Mouse (Mus musculus): ENCODE results near the gene Zbtb7b. TPM values are rescaled to one million over a fixed set of nuclear protein-coding genes. Genes with fewer than 3 reads are reported as not detected.
A peak's percentile ranks its signal among the peaks of the same experiment; 100 is the strongest.

Gene Zbtb7b
- total RNA-seq, 2 experiments from 2014 or later, result 12.4 to 13.2 TPM

DNA sequence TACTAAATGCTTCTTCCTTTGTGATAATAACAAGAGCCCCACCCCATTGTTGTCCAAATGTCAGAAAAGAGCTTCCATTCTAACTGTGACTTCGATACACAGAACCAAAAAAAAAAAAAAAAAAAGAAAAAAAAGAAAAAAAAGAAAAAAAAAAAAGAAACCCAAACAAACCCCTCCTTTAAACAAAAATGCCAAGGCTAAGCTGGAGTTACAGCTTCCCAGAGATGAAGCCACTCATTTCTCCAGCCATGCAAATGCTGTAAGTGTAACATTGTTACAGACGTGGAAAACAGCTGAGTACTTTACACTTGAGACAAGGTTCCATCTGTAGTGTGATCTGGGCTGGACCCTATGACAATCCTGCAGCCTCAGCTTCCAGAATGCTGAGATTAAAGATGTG, 22.6 kb upstream of the Zbtb7b start:
- no peak for DNase-seq (ENCODE audit: extremely low spot score in 1 of 2, low spot score in 2 of 2)
- no peak overlapping the region for H3K4me3 ChIP-seq
- intact Hi-C loops (cut with DNase I), result no loop called here
- H3K27ac ChIP-seq, result no peak overlapping the region
- TF ChIP-seq CTCF (IDR thresholded peaks at IDR 0.05), result no peak

DNA sequence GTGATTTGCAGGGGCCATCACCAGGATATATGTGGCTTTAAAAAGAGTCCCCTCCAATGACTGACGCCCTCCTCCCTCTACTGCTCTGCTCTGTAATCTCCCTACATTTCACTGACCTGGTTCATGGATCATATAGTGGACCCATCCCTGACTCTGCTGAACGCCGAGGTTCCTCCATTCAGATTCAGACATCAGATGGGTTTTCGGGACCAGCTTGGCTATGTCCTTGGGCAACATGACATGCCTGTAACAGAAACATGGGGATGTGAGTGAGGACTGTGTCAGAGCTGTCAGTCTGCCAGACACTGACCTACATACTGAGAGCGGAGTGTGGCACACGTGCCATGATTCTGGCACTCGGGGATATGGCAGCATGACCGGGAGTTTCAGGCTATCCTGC, 21.6 kb upstream of the Zbtb7b start:
- DNase-seq (ENCODE audit: extremely low spot score in 1 of 2, low spot score in 2 of 2), result no peak
- Histone ChIP-seq H3K27ac (no peak overlapping the region), H3K4me3 (no peak overlapping the region)
- TF ChIP-seq CTCF (IDR thresholded peaks at IDR 0.05), result no peak
- intact Hi-C loops (cut with DNase I), result no loop called here

GRCm38 (mm10) chr3:89411490-89412393, 17.2 kb upstream of the Zbtb7b start, which contains the start of gene Flad1:
Gene Flad1, minus strand, starts transcription at chr3:89411870.
- TF ChIP-seq CTCF (IDR thresholded peaks at IDR 0.05), result no peak
- DNase-seq (ENCODE audit: extremely low spot score in 1 of 2, low spot score in 2 of 2), result peak; percentile 99
- H3K4me3 ChIP-seq, result peak within 1 kb of the TSS; percentile 76
- peak within 1 kb of the TSS; percentile 92 for H3K27ac ChIP-seq
- intact Hi-C loops (cut with DNase I), result loop anchor here (2.0 to 5.0 kb wide), 2 partner anchors 17 to 69 kb away; partner anchors contain the start of gene Zbtb7b

GRCm38 (mm10) chr3:89410864-89411263, 16.3 kb upstream of the Zbtb7b start:
- intact Hi-C loops (cut with DNase I), result loop anchor here (2.0 to 5.0 kb wide), 2 partner anchors 16 to 69 kb away; partner anchors contain the start of gene Zbtb7b
- Histone ChIP-seq H3K27ac (peak overlapping the region; percentile 92), H3K4me3 (peak overlapping the region; percentile 76)
- no peak for TF ChIP-seq CTCF (IDR thresholded peaks at IDR 0.05)
- no peak for DNase-seq (ENCODE audit: extremely low spot score in 1 of 2, low spot score in 2 of 2)

GRCm38 (mm10) chr3:89409701-89410100, 15.1 kb upstream of the Zbtb7b start:
- no peak for DNase-seq (ENCODE audit: extremely low spot score in 1 of 2, low spot score in 2 of 2)
- intact Hi-C loops (cut with DNase I), result loop anchor here (2.0 to 5.0 kb wide), 2 partner anchors 15 to 67 kb away; partner anchors contain the start of gene Zbtb7b
- no peak overlapping the region for H3K27ac ChIP-seq
- TF ChIP-seq CTCF (IDR thresholded peaks at IDR 0.05), result no peak
- no peak overlapping the region for H3K4me3 ChIP-seq

GRCm38 (mm10) chr3:89408448-89408847, 13.9 kb upstream of the Zbtb7b start:
- no peak overlapping the region for H3K27ac ChIP-seq
- intact Hi-C loops (cut with DNase I), result no loop called here
- DNase-seq (ENCODE audit: extremely low spot score in 1 of 2, low spot score in 2 of 2), result no peak
- no peak for TF ChIP-seq CTCF (IDR thresholded peaks at IDR 0.05)
- no peak overlapping the region for H3K4me3 ChIP-seq

- intact Hi-C loops (cut with DNase I), result no loop called here
- DNase-seq (ENCODE audit: extremely low spot score in 1 of 2, low spot score in 2 of 2), result no peak
- TF ChIP-seq CTCF (IDR thresholded peaks at IDR 0.05), result no peak
- no peak overlapping the region for H3K4me3 ChIP-seq
- no peak overlapping the region for H3K27ac ChIP-seq
Measured at GRCm38 (mm10) chr3:89406887-89407286, 12.3 kb upstream of the Zbtb7b start.

GRCm38 (mm10) chr3:89402693-89403092, 8.1 kb upstream of the Zbtb7b start, which contains the start of gene Lenep:
Gene Lenep, minus strand, starts transcription at chr3:89402793.
- TF ChIP-seq CTCF (IDR thresholded peaks at IDR 0.05), result no peak
- intact Hi-C loops (cut with DNase I), result no loop called here

DNA sequence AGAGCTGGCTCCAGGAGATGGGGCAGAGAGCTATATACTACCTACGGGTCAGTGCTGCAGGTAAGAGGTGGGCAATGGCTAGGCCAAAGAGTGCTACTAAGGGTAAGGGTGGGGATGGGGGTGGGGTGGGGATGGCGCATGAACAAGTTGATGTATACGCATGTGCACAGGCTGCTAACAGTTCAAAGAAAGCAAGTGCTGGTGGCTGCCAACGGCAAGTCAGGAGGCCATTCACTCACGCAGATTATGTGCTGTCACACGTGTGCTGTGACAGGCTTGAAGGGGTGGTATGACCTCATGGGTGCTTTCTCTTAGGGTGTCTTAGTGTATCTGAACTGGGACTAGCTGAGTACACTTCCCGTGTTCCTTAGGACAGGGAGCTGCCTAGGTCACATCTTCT, 6.8 kb upstream of the Zbtb7b start:
- DNase-seq (ENCODE audit: extremely low spot score in 1 of 2, low spot score in 2 of 2), result no peak
- intact Hi-C loops (cut with DNase I), result no loop called here
- no peak overlapping the region for H3K4me3 ChIP-seq
- H3K27ac ChIP-seq, result no peak overlapping the region
- TF ChIP-seq CTCF (IDR thresholded peaks at IDR 0.05), result no peak

More at GRCm38 (mm10) chr3:89402693-89403092, 8.1 kb upstream of the Zbtb7b start, which contains the start of gene Lenep:
- Histone ChIP-seq H3K27ac (no peak within 1 kb of the TSS), H3K4me3 (no peak within 1 kb of the TSS)
- DNase-seq (ENCODE audit: extremely low spot score in 1 of 2, low spot score in 2 of 2), result no peak

- Histone ChIP-seq H3K27ac (no peak overlapping the region), H3K4me3 (peak overlapping the region; percentile 38)
- intact Hi-C loops (cut with DNase I), result loop anchor here (1.0 kb wide), 1 partner anchor 43 kb away; no protein-coding TSS in a partner anchor
- DNase-seq (ENCODE audit: extremely low spot score in 1 of 2, low spot score in 2 of 2), result no peak
- no peak for TF ChIP-seq CTCF (IDR thresholded peaks at IDR 0.05)
Measured at GRCm38 (mm10) chr3:89396654-89397005, 2.1 kb upstream of the Zbtb7b start.

- peak; percentile 90 for TF ChIP-seq CTCF (IDR thresholded peaks at IDR 0.05)
- peak overlapping the region; percentile 38 for H3K4me3 ChIP-seq
- H3K27ac ChIP-seq, result peak overlapping the region; percentile 11; the same call in 1 of the 2 replicates
- intact Hi-C loops (cut with DNase I), result loop anchor here (2.0 kb wide), 1 partner anchor 15 kb away; the partner anchor contains the start of gene Flad1
- peak in 1 of 2 experiments; percentile 46 for DNase-seq (ENCODE audit: extremely low spot score in 1 of 2, low spot score in 2 of 2)
Measured at GRCm38 (mm10) chr3:89395806-89396653, 1.5 kb upstream of the Zbtb7b start.

Data from left cerebral cortex, adult 2 months (tissue).